Mouse (Mus musculus): ENCODE data around the gene Csad. TPM values are rescaled to one million over a fixed set of nuclear protein-coding genes. Genes with fewer than 3 reads are reported as not detected.

Csad gene
- total and polyA plus RNA-seq, 2 experiments from 2014 or later, result 27.7 to 64.7 TPM

DNA sequence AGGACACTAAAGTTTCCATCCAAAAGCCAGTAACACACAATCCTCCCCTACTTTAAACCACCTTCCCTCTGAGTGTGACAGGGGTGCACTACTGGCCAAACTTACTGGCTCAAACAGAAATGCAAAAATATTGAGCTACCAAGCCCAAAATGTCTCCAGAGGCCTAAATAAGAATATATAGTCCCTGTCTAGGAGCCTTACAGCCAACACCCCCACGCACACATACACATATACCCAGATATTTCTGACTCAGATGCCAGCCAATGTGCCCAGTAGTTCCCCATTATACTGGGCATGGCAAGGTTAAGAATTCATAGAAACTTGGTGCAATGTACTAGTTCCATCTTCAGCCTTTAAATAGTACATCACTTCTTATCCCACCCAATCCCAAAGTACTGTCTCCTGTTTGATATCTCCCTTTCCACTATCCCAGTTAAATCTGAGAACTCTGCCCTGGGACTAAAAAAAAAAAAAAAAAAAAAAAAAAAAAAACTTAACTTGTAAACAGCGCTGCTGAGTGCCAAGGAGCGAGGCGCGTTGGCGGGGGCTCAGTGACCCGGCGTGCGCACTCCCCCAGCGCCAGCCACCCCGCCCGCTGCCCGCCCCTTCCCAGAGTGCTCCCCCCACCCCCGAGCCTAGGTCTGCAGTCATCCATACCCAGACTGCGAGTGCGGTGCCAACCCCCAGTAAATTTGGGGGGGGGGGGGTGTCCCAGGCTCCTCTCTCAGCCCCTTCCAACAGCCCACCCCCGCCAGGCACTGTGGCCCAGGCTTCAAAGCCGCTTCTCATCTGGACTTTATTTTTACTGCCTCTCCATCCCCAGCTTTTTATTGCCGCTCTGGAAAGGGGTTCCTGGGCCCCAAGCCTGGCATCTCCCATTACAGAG lies 40.0 kb upstream of the Csad start:
- peak overlapping the region; percentile 67 for H3K4me3 ChIP-seq (ENCODE audit: low read depth, low read length)
- H3K27ac ChIP-seq (ENCODE audit: low read depth), result peak overlapping the region; percentile 62
- peak overlapping the region; percentile 78 for H3K4me2 ChIP-seq (ENCODE audit: low read depth, low read length)
- 0 out of 2 replicates have a peak, but pooled peaks cover 12% of the 10 kb centered on the region for H3K4me1 ChIP-seq (ENCODE audit: control insufficient read depth, insufficient read depth)
- no peaks in the 10 kb centered on the region for H3K9me3 ChIP-seq (replicated peaks; ENCODE audit: control insufficient read depth, low read length)
- H3K36me3 ChIP-seq (replicated peaks; ENCODE audit: control insufficient read depth, insufficient read depth, low read length), result no peaks in the 10 kb centered on the region
- TF ChIP-seq CTCF (IDR thresholded peaks at IDR 0.05; ENCODE audit: low read depth), result no peak
- no peak for TF ChIP-seq EP300 (IDR thresholded peaks at IDR 0.05; ENCODE audit: low read depth)
- H3K9ac ChIP-seq (replicated peaks; ENCODE audit: low read depth, low read length), result peak overlapping the region; percentile 61
- no peaks in the 10 kb centered on the region for H3K27me3 ChIP-seq (ENCODE audit: control insufficient read depth, insufficient read depth, low read length)
- DNase-seq (ENCODE audit: low spot score) (no peak), ATAC-seq (ENCODE audit: insufficient read depth, low read depth) (no peak)
- WGBS, result 23% methylated on average over 19 of the region's 19 CpGs

DNA sequence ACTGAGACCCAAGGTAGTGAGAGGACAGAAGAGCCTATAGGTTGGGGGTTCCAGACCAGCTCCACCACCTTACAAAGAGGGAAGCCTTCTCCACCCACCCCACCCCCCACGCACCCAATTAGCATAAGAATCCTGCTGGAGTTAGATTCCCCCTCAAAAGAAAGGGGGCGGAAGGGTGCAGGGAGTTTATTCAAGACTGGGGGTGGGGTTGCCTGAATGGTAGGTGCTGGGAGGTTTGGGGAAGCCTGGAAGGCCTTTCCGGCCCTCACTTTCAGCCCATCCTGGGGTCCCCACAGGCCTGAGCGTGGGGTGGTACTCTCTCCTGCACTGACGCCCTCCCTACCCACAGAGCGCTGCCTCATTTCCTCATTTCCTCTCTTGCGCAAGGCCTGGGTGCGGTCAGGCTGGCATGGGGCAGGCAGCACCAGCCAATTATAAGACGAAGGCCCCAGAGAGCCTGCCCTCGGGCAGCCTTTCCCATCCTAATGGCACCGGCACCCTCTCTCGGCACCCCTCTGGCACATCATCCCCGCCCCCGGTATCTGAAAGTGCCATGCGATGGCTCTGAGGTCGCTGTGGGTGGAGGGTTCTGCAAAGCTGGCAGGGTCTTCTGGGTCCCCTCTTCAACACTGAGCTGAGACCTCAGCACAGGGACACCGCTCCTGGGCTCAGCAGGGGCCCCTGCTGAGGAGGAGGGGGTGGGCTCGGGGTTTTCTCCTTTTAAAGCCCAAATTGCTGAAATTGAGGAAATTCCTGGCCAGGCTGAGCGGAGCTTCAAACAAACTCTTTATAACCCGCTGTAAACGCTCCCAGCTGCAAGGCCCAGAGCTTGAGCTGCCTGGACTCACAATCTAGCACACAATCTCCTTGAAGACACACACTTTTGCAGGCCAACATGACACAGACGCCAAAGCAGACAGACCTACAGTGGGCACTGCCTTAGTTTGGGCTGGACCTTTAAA lies 39.0 kb upstream of the Csad start:
- DNase-seq (ENCODE audit: low spot score) (no peak), ATAC-seq (ENCODE audit: insufficient read depth, low read depth) (no peak)
- no peaks in the 10 kb centered on the region for H3K27me3 ChIP-seq (ENCODE audit: control insufficient read depth, insufficient read depth, low read length)
- H3K4me1 ChIP-seq (ENCODE audit: control insufficient read depth, insufficient read depth), result 0 out of 2 replicates have a peak, but pooled peaks cover 7% of the 10 kb centered on the region
- H3K4me3 ChIP-seq (ENCODE audit: low read depth, low read length), result peak overlapping the region; percentile 17; the same call in 1 of the 2 replicates
- WGBS, result 39% methylated on average over 22 of the region's 22 CpGs
- H3K9ac ChIP-seq (replicated peaks; ENCODE audit: low read depth, low read length), result no peak overlapping the region; the same call in 1 of the 2 replicates
- H3K9me3 ChIP-seq (replicated peaks; ENCODE audit: control insufficient read depth, low read length), result no peaks in the 10 kb centered on the region
- H3K4me2 ChIP-seq (ENCODE audit: low read depth, low read length), result peak overlapping the region; percentile 78
- TF ChIP-seq CTCF (IDR thresholded peaks at IDR 0.05; ENCODE audit: low read depth), result no peak
- TF ChIP-seq EP300 (IDR thresholded peaks at IDR 0.05; ENCODE audit: low read depth), result no peak
- H3K36me3 ChIP-seq (replicated peaks; ENCODE audit: control insufficient read depth, insufficient read depth, low read length), result no peaks in the 10 kb centered on the region
- peak overlapping the region; percentile 60 for H3K27ac ChIP-seq (ENCODE audit: low read depth)

DNA sequence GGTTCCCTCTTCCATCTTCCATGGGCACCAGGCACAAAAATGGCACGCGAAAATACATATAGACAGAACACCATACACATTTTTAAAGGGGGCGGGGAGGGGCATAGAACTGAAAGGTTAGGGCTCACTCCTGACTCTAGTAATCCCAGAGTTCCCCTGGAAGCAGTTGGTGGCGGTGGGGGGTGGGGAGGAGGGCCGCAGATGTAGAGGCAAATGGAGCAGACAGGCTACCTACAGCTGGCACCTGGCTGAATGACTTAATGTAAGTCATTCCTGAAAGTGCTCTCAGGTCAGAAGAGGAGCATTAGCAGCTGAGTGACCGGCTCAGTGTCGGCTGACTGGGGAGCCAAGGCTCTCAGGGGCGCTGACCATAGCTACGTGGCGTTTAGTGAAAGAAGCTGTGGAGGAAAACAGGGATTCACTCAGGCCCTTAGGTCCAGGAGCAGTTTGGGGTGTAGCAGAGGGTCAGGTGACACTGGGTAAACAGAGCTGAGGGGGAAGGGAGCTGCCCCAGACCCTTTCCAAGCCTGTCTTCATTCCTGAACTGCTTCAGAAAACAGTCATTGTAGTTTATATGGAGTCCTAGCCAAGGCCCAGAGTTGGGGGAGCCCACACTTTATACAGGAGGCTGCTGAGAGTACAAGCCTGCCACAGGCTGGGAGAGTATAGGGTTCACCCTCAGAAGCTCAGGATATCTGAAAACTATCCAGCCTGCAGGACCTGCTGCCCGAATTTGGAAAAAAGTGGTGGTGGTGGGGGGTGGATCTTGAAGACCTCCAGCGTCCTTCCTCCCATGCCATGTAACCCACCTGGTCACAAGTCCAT lies 38.1 kb upstream of the Csad start:
- Histone ChIP-seq H3K9me3 (replicated peaks; ENCODE audit: control insufficient read depth, low read length) (no peaks in the 10 kb centered on the region), H3K4me3 (ENCODE audit: low read depth, low read length) (no peak overlapping the region), H3K36me3 (replicated peaks; ENCODE audit: control insufficient read depth, insufficient read depth, low read length) (no peaks in the 10 kb centered on the region), H3K9ac (replicated peaks; ENCODE audit: low read depth, low read length) (no peak overlapping the region), H3K27me3 (ENCODE audit: control insufficient read depth, insufficient read depth, low read length) (no peaks in the 10 kb centered on the region), H3K4me2 (ENCODE audit: low read depth, low read length) (peak overlapping the region; percentile 78), H3K4me1 (ENCODE audit: control insufficient read depth, insufficient read depth) (0 out of 2 replicates have a peak, but pooled peaks cover 2% of the 10 kb centered on the region), H3K27ac (ENCODE audit: low read depth) (peak overlapping the region; percentile 60; the same call in 1 of the 2 replicates)
- no peak for TF ChIP-seq EP300 (IDR thresholded peaks at IDR 0.05; ENCODE audit: low read depth)
- TF ChIP-seq CTCF (IDR thresholded peaks at IDR 0.05; ENCODE audit: low read depth), result no peak
- 50% methylated on average over 12 of the region's 12 CpGs for WGBS
- DNase-seq (ENCODE audit: low spot score) (no peak), ATAC-seq (ENCODE audit: insufficient read depth, low read depth) (no peak)

DNA sequence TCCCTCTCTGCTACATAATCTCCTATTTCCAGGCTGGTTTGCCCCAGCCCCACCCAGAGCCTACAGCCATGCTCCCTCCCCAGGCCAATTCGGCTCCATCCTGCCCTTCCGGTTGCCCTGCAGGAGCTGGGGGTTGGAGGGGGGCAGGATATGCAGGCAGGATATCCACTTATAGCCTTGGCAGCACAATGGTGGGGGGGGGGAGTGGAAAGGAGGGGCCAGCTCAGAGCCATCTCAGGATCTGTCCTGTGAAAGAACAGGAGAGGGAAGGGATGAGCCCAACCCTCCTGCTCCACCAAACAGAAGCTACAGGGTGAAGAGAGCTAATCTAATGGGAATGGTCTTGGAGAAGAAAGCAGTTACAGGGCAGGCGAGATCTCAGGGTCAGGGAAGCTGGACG lies 36.1 kb upstream of the Csad start:
- WGBS, result 51% methylated on average over 4 of the region's 4 CpGs
- H3K9me3 ChIP-seq (replicated peaks; ENCODE audit: control insufficient read depth, low read length), result no peaks in the 10 kb centered on the region
- H3K4me1 ChIP-seq (ENCODE audit: control insufficient read depth, insufficient read depth), result peaks cover 2% of the 10 kb centered on the region; the same call in 1 of the 2 replicates
- peak; percentile 49 for ATAC-seq (ENCODE audit: insufficient read depth, low read depth)
- peak overlapping the region; percentile 60 for H3K27ac ChIP-seq (ENCODE audit: low read depth)
- no peak overlapping the region for H3K4me2 ChIP-seq (ENCODE audit: low read depth, low read length)
- no peak overlapping the region for H3K4me3 ChIP-seq (ENCODE audit: low read depth, low read length)
- H3K27me3 ChIP-seq (ENCODE audit: control insufficient read depth, insufficient read depth, low read length), result no peaks in the 10 kb centered on the region
- no peaks in the 10 kb centered on the region for H3K36me3 ChIP-seq (replicated peaks; ENCODE audit: control insufficient read depth, insufficient read depth, low read length)
- H3K9ac ChIP-seq (replicated peaks; ENCODE audit: low read depth, low read length), result no peak overlapping the region
- 0 out of 2 replicates have a peak, but pooled peaks have one; percentile 58 for TF ChIP-seq EP300 (IDR thresholded peaks at IDR 0.05; ENCODE audit: low read depth)
- no peak for TF ChIP-seq CTCF (IDR thresholded peaks at IDR 0.05; ENCODE audit: low read depth)
- DNase-seq (ENCODE audit: low spot score), result peak; percentile 49
